Mouse (Mus musculus) heart, postnatal 0 days (tissue): Measurements from ENCODE around the gene Dcps. TPM values are rescaled to one million over a fixed set of nuclear protein-coding genes. Genes with fewer than 3 reads are reported as not detected.

ENCODE experiments used
- ATAC-seq: fragments of 200-750 bp; cut with Nextera tagmentation; 2 replicates; pipeline ENCODE4 v1.8.0; 2017; ENCODE audit warnings: low read depth, moderate number of reproducible peaks, moderate library complexity; ENCODE audit not compliant: insufficient read depth
- DNase-seq: peaks from one replicate; pipeline ENCODE4 v3.0.0-alpha.2; 2016; ENCODE audit warnings: low spot score
- H3K27ac ChIP-seq: fragments of 300-500 bp; sonication (generic); 2 replicates; pipeline ENCODE4 v1.5.1; 2014; ENCODE audit warnings: low read depth, mild to moderate bottlenecking
- H3K27me3 ChIP-seq: fragments of 300-500 bp; sonication (generic); 2 replicates; pipeline ENCODE4 v1.6.1; 2014; ENCODE audit warnings: low read length, mixed read lengths; ENCODE audit not compliant: control insufficient read depth, insufficient read depth
- H3K36me3 ChIP-seq: fragments of 300-500 bp; sonication (generic); replicated peaks from 2 replicates; pipeline ENCODE4 v1.6.1; 2014; ENCODE audit warnings: low read length, mixed read lengths; ENCODE audit not compliant: control insufficient read depth, insufficient read depth
- H3K4me1 ChIP-seq: fragments of 300-500 bp; sonication (generic); 2 replicates; pipeline ENCODE4 v1.6.1; 2014; ENCODE audit warnings: antibody characterized with exemption; ENCODE audit not compliant: control insufficient read depth, insufficient read depth
- H3K4me2 ChIP-seq: fragments of 300-500 bp; sonication (generic); 2 replicates; pipeline ENCODE4 v1.6.1; 2014; ENCODE audit warnings: low read depth, mild to moderate bottlenecking, low read length, moderate library complexity
- H3K4me3 ChIP-seq: fragments of 300-500 bp; sonication (generic); 2 replicates; pipeline ENCODE4 v1.5.1; 2014; ENCODE audit warnings: low read depth, low read length
- H3K9ac ChIP-seq: fragments of 300-500 bp; sonication (generic); replicated peaks from 2 replicates; pipeline ENCODE4 v1.6.1; 2014; ENCODE audit warnings: low read depth, low read length, mixed read lengths
- H3K9me3 ChIP-seq: fragments of 300-500 bp; sonication (generic); replicated peaks from 2 replicates; pipeline ENCODE4 v1.6.1; 2016; ENCODE audit warnings: low read length; ENCODE audit not compliant: control insufficient read depth
- CTCF ChIP-seq: IDR thresholded peaks from 2 replicates; pipeline ENCODE4 v1.5.1; 2016; ENCODE audit warnings: antibody characterized with exemption, control low read depth, low read depth
- EP300 ChIP-seq: IDR thresholded peaks from 2 replicates; pipeline ENCODE4 v1.6.1; 2016; ENCODE audit warnings: antibody characterized with exemption, low read depth
- WGBS: fragments of 180-500 bp; shearing (Covaris S2); extraction: QIAGEN DNeasy Blood & Tissue Kit; methylation state at CpG from one replicate; pipeline ENCODE4 v1.1.7; 2014; 5-methylcytosine and 5-hydroxymethylcytosine counted together
- polyA plus RNA-seq: library from polyadenylated mRNA; unstranded; fragments of >200 nt; fragmentation: Nextera tagmentation; extraction: Ambion mirVana; gene quantifications from 2 replicates; pipeline ENCODE4 v1.2.1, GENCODE M21; 2015
- total RNA-seq: library from RNA; depleted of rRNA; stranded (reverse); fragments of >200 nt; gene quantifications from 2 replicates; pipeline ENCODE4 v1.2.3, GENCODE M21; 2014; ENCODE audit warnings: low replicate concordance

Dcps gene
- total and polyA plus RNA-seq, 2 experiments from 2014 or later, result 34.9 to 36.4 TPM

GRCm38 (mm10) chr9:35210542-35211474 is 34.9 kb upstream of the Dcps start, which contains the start of gene Foxred1:
Foxred1 (minus strand) TSS chr9:35211055.
- Histone ChIP-seq H3K27ac (peak within 1 kb of the TSS; percentile 97), H3K27me3 (no peaks in the 10 kb centered on the region), H3K4me3 (peak within 1 kb of the TSS; percentile 99), H3K9ac (peak within 1 kb of the TSS; percentile 94), H3K9me3 (no peaks in the 10 kb centered on the region), H3K36me3 (peaks cover 60% of the 10 kb centered on the region), H3K4me2 (peak within 1 kb of the TSS; percentile 92), H3K4me1 (peaks cover 17% of the 10 kb centered on the region; the same call in 1 of the 2 replicates)
- WGBS, result under 1% methylated on average over 71 of the region's 72 CpGs
- ATAC-seq, result peak; percentile 100
- TF ChIP-seq CTCF (no peak), EP300 (peak; percentile 68; the same call in 1 of the 2 replicates)
- DNase-seq, result peak; percentile 100

GRCm38 (mm10) chr9:35204421-35204820 is 28.6 kb upstream of the Dcps start:
- ATAC-seq (no peak), DNase-seq (no peak)
- peaks cover 44% of the 10 kb centered on the region for H3K36me3 ChIP-seq
- H3K27me3 ChIP-seq, result no peaks in the 10 kb centered on the region
- TF ChIP-seq CTCF (no peak), EP300 (no peak)
- peaks cover 11% of the 10 kb centered on the region for H3K4me1 ChIP-seq
- no peaks in the 10 kb centered on the region for H3K9me3 ChIP-seq
- H3K9ac ChIP-seq, result no peak overlapping the region
- WGBS, result 88% methylated on average over 2 of the region's 2 CpGs
- no peak overlapping the region for H3K27ac ChIP-seq
- no peak overlapping the region for H3K4me2 ChIP-seq
- no peak overlapping the region for H3K4me3 ChIP-seq

- Histone ChIP-seq H3K4me2 (no peak overlapping the region), H3K9ac (no peak overlapping the region), H3K9me3 (no peaks in the 10 kb centered on the region), H3K4me1 (peaks cover 9% of the 10 kb centered on the region), H3K27me3 (no peaks in the 10 kb centered on the region), H3K27ac (no peak overlapping the region), H3K36me3 (peaks cover 44% of the 10 kb centered on the region), H3K4me3 (no peak overlapping the region)
- DNase-seq, result no peak
- no peak for ATAC-seq
- TF ChIP-seq EP300 (no peak), CTCF (no peak)
- WGBS, result 35% methylated on average over 3 of the region's 3 CpGs
Observed at GRCm38 (mm10) chr9:35203536-35203935, 27.7 kb upstream of the Dcps start.

GRCm38 (mm10) chr9:35200529-35201060 is 24.7 kb upstream of the Dcps start:
- ATAC-seq (no peak), DNase-seq (no peak)
- H3K36me3 ChIP-seq, result peaks cover 15% of the 10 kb centered on the region
- H3K4me3 ChIP-seq, result peak overlapping the region; percentile 72
- no peaks in the 10 kb centered on the region for H3K9me3 ChIP-seq
- peak overlapping the region; percentile 77; the same call in 1 of the 2 replicates for H3K9ac ChIP-seq
- peaks cover 9% of the 10 kb centered on the region for H3K4me1 ChIP-seq
- H3K27ac ChIP-seq, result no peak overlapping the region
- H3K27me3 ChIP-seq, result no peaks in the 10 kb centered on the region
- WGBS, result 56% methylated on average over 9 of the region's 9 CpGs
- peak overlapping the region; percentile 76 for H3K4me2 ChIP-seq
- TF ChIP-seq CTCF (no peak), EP300 (no peak)

- Histone ChIP-seq H3K9me3 (no peaks in the 10 kb centered on the region), H3K36me3 (peaks cover 8% of the 10 kb centered on the region), H3K4me3 (peak within 1 kb of the TSS; percentile 72), H3K4me1 (peaks cover 9% of the 10 kb centered on the region), H3K27ac (peak within 1 kb of the TSS; percentile 71), H3K9ac (peak within 1 kb of the TSS; percentile 77), H3K4me2 (peak within 1 kb of the TSS; percentile 76), H3K27me3 (no peaks in the 10 kb centered on the region)
- WGBS, result under 1% methylated on average over 42 of the region's 44 CpGs
- TF ChIP-seq EP300 (no peak), CTCF (peak; percentile 86)
- peak; percentile 94 for ATAC-seq
- peak; percentile 86 for DNase-seq
Observed at GRCm38 (mm10) chr9:35199772-35200471, 24.1 kb upstream of the Dcps start, which contains the start of the genes Srpr and Tirap. Srpr (plus strand) TSS chr9:35200175. Tirap (minus strand) TSS chr9:35200291.
